Mouse (Mus musculus) midbrain, embryonic 10.5 days (tissue): ENCODE data around the gene Tsen54. TPM values are rescaled to one million over a fixed set of nuclear protein-coding genes. Genes with fewer than 3 reads are reported as not detected.

ENCODE experiments used
- DNase-seq: peaks from one replicate; pipeline ENCODE4 v3.0.0-alpha.2; 2017; ENCODE audit warnings: low spot score
- H3K27ac ChIP-seq: fragments of 300-500 bp; sonication (generic); replicated peaks from 2 replicates; pipeline ENCODE4 v1.5.1; 2016; ENCODE audit warnings: mild to moderate bottlenecking
- H3K27me3 ChIP-seq: fragments of 300-500 bp; sonication (generic); 2 replicates; pipeline ENCODE4 v1.6.1; 2016; ENCODE audit warnings: low read depth, mild to moderate bottlenecking; ENCODE audit not compliant: poor library complexity, severe bottlenecking
- H3K36me3 ChIP-seq: fragments of 300-500 bp; sonication (generic); 2 replicates; pipeline ENCODE4 v1.6.1; 2016; ENCODE audit warnings: mild to moderate bottlenecking, moderate library complexity
- H3K4me1 ChIP-seq: fragments of 300-500 bp; sonication (generic); 2 replicates; pipeline ENCODE4 v1.6.1; 2016
- H3K4me3 ChIP-seq: fragments of 300-500 bp; sonication (generic); 2 replicates; pipeline ENCODE4 v1.5.1; 2016; ENCODE audit warnings: mild to moderate bottlenecking, moderate library complexity
- H3K9me3 ChIP-seq: fragments of 300-500 bp; sonication (generic); replicated peaks from 2 replicates; pipeline ENCODE4 v1.6.1; 2016; ENCODE audit warnings: mild to moderate bottlenecking
- WGBS: fragments of 180-500 bp; shearing (Covaris S2); methylation state at CpG from one replicate; pipeline ENCODE4 v1.1.7; 2016; 5-methylcytosine and 5-hydroxymethylcytosine counted together
- polyA plus RNA-seq: library from polyadenylated mRNA; unstranded; fragments of >200 nt; fragmentation: Nextera tagmentation; extraction: Ambion mirVana; gene quantifications from 2 replicates; pipeline ENCODE4 v1.2.1, GENCODE M21; 2016

The Tsen54 gene
- polyA plus RNA-seq, 1 experiment from 2014 or later, result 39.7 TPM

DNA sequence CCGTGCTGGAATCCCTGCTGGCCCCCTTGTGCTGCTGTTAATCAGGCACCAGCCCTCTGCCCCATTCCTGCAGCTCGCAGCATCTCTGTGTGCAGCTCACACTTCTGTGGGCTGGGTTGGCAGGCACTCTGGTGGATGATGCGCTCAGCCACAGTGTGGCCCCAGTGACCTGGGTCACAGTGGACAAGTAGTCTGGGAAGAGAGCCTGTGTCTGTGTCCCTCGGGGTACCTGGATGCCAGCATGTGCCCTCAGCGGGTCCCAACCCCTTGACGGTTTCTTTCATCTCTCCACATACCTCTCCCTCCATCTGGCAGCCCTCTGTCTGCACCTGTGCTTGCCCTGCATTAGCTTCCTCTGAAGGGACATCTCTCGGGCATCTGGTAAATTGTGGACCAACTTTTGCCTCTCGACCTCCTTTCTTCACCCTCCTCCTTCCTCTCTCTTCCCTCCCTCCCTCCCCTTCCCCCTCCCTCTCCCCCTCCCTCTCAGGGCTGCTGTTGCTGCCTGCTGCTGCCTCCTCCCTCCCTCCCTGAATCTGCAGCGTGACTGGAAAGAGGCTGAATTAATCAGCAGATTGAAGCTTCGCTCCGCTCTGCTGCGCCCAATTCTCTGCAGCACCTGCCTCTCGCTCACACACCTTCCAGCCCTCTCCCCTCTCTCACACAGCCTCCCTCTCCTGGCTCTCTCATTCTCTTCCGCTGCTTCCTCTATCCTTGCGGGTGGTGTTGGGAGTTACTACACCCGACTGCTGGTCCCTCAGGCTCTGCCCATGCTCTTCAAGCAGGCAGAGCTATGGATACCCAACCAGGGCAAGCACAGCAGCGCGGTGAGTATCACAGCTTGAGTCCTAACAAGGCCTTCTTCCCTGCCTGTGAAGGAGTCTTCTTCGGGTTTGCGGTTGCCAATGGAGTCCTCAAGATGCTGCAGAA lies 34.1 kb upstream of the Tsen54 start:
- Histone ChIP-seq H3K4me1 (peaks cover 92% of the 10 kb centered on the region), H3K4me3 (peak overlapping the region; percentile 48), H3K36me3 (peaks cover 9% of the 10 kb centered on the region), H3K27me3 (0 out of 2 replicates have a peak, but pooled peaks cover 12% of the 10 kb centered on the region), H3K27ac (peak overlapping the region; percentile 92), H3K9me3 (no peaks in the 10 kb centered on the region)
- peak; percentile 75 for DNase-seq
- 8% methylated on average over 20 of the region's 20 CpGs for WGBS

DNA sequence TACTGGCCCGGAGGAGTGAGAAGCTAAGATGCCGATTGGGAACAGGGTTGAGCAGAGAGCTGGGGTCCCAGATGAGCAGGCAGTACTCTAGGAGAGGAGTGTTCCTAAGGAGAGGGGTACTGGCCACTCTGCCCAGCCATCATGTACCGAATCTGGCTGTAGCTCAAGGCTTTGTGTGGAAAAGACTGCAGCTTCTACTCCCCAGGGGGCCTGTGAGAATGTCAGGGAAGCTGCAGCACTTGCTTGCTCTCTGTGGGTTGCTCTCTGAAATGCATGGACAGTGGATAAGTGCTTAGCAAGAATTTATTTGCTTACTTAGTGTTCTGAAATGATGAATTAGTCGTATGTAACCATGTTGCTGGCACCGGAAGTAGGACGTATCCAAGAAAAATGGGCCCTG lies 28.1 kb upstream of the Tsen54 start:
- no peak for DNase-seq
- Histone ChIP-seq H3K27ac (peak overlapping the region; percentile 69; the same call in 1 of the 2 replicates), H3K9me3 (no peaks in the 10 kb centered on the region), H3K4me1 (peaks cover 47% of the 10 kb centered on the region), H3K36me3 (peaks cover 62% of the 10 kb centered on the region), H3K4me3 (no peak overlapping the region), H3K27me3 (no peaks in the 10 kb centered on the region)
- 73% methylated on average over 6 of the region's 6 CpGs for WGBS

DNA sequence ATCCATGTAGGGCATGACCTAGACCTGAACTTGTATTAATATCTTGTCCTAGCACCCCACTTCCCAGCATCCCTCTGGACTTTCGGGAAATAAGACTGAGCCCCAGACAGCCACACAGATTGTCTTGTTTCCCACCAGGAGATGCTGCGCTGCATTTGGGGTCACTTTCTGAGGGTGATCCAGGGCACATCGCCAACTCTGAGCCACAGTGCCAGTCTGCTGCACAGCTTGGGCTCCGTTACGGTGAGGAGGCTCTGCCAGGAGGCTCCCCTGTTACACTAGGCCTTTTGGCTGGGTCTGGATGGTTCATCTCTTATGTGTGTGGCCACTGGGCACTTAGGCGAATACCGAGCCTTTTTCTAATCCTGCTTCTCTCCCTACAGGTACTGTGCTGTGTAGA lies 24.7 kb upstream of the Tsen54 start:
- no peak for DNase-seq
- H3K4me3 ChIP-seq, result no peak overlapping the region
- 95% methylated on average over 7 of the region's 7 CpGs for WGBS
- H3K4me1 ChIP-seq, result peaks cover 22% of the 10 kb centered on the region
- H3K36me3 ChIP-seq, result peaks cover 95% of the 10 kb centered on the region
- no peaks in the 10 kb centered on the region for H3K27me3 ChIP-seq
- H3K9me3 ChIP-seq, result no peaks in the 10 kb centered on the region
- H3K27ac ChIP-seq, result no peak overlapping the region; the same call in 1 of the 2 replicates

DNA sequence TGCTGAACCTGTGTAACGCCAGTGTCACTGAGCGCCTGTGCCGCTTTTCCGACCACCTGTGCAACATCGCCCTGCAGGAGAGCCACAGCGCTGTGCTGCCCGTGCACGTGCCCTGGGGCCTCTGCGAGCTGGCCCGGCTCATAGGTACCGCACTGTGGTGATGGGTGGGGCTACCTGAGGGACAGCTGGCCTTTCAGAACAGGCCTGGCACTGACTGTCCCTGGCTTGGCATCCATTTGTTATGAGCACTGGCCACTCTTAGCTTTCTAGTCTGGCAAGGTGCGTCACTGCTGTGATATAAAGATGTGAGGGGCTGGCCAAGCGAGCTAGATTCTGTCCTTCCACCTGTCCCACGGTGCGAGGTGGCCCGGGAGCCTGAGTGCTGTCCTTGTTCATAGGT lies 22.6 kb upstream of the Tsen54 start:
- Histone ChIP-seq H3K4me3 (no peak overlapping the region), H3K4me1 (0 out of 2 replicates have a peak, but pooled peaks cover 3% of the 10 kb centered on the region), H3K36me3 (peaks cover 99% of the 10 kb centered on the region), H3K27me3 (no peaks in the 10 kb centered on the region), H3K27ac (no peak overlapping the region), H3K9me3 (no peaks in the 10 kb centered on the region)
- DNase-seq, result no peak
- WGBS, result 93% methylated on average over 16 of the region's 16 CpGs

DNA sequence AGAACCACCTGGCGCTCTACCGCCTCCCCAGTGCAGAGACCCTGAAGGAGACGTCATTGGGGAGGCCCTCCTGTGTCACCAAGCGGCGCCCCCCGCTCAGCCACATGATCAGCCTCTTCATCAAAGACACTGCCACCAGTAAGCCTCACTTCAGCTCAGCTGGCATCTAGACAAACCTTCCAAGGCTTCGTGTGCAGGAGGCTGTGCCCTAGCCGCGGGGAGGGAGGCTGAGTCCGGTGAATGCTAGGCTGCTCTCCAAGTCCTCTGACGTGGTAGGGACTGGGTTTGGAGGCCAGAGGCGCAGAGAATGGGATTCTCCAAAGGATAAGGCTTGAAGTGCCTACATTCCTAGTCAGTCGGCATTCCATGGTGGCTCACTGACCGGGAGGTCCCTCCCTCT lies 22.2 kb upstream of the Tsen54 start:
- no peaks in the 10 kb centered on the region for H3K9me3 ChIP-seq
- DNase-seq, result no peak
- no peak overlapping the region for H3K4me3 ChIP-seq
- 0 out of 2 replicates have a peak, but pooled peaks cover 3% of the 10 kb centered on the region for H3K4me1 ChIP-seq
- H3K27ac ChIP-seq, result 0 out of 2 replicates have a peak overlapping the region, but pooled peaks have one; percentile 6
- peaks cover 99% of the 10 kb centered on the region for H3K36me3 ChIP-seq
- no peaks in the 10 kb centered on the region for H3K27me3 ChIP-seq
- 89% methylated on average over 14 of the region's 14 CpGs for WGBS

DNA sequence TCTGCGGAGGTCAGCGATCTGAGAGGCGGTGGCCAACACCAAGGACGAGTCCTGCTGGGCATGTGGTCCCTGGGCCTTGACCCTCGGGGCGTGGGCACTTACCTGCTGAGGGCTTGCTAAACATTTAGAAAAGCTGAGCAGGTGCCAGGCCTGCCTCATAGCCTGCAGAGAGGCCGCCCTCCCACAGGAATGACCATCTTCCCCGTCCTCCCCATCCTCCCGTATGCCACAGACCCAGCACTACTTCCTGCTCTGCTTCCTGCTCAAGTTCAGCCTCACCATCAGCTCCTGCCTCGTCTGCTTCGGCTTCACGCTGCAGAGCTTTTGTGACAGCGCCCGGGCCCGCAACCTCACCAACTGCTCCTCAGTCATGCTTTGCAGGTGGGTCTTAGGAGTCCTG lies 17.6 kb upstream of the Tsen54 start:
- no peaks in the 10 kb centered on the region for H3K27me3 ChIP-seq
- no peaks in the 10 kb centered on the region; the same call in 1 of the 2 replicates for H3K4me1 ChIP-seq
- H3K36me3 ChIP-seq, result peaks cover 100% of the 10 kb centered on the region
- WGBS, result 81% methylated on average over 15 of the region's 15 CpGs
- DNase-seq, result no peak
- H3K9me3 ChIP-seq, result no peaks in the 10 kb centered on the region
- H3K4me3 ChIP-seq, result no peak overlapping the region
- H3K27ac ChIP-seq, result no peak overlapping the region; the same call in 1 of the 2 replicates

DNA sequence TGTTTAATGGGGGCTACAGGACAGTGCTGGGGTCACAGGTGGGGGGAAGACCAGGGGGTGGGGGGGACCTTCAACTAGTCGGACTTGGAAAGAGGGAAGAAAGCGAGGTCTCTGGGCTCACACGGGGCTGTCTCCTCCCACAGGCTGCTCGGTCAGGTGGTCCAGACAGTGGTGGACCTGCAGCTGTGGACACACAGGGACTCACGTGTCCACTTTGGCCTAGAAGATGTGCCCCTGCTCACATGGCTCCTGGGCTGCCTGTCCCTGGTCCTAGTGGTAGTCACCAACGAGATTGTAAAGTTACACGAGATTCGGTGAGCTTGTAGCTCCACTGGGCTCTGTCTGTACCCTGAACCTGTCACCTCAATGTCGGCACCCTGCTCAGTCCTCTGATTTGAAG lies 16.9 kb upstream of the Tsen54 start:
- WGBS, result 88% methylated on average over 9 of the region's 9 CpGs
- H3K9me3 ChIP-seq, result no peaks in the 10 kb centered on the region
- DNase-seq, result no peak
- no peak overlapping the region for H3K4me3 ChIP-seq
- H3K4me1 ChIP-seq, result no peaks in the 10 kb centered on the region; the same call in 1 of the 2 replicates
- H3K36me3 ChIP-seq, result peaks cover 100% of the 10 kb centered on the region
- no peaks in the 10 kb centered on the region for H3K27me3 ChIP-seq
- H3K27ac ChIP-seq, result no peak overlapping the region; the same call in 1 of the 2 replicates

DNA sequence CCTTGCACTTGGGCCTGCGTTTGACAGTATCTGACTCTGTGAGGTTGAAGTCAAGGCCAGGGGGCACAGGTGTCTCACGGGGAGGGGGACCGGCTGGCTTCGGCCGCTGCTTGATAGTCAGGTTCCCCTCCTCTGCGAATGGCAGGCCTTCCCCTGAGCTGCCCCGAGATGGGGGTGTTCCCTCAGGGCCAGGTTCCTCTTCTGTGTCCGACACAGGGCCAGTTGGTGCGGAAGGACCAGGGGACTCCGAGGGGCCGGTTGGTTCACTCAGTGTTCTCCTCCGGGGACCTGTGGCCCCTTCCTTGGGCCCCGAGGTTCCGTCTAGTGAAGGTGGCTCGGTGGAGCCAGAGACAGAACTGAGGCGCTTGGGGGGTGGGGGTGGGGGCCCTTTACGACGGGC lies 13.5 kb upstream of the Tsen54 start:
- Histone ChIP-seq H3K27me3 (no peaks in the 10 kb centered on the region), H3K36me3 (peaks cover 98% of the 10 kb centered on the region), H3K9me3 (no peaks in the 10 kb centered on the region), H3K27ac (no peak overlapping the region; the same call in 1 of the 2 replicates), H3K4me1 (no peaks in the 10 kb centered on the region; the same call in 1 of the 2 replicates), H3K4me3 (0 out of 2 replicates have a peak overlapping the region, but pooled peaks have one; percentile 2)
- 90% methylated on average over 18 of the region's 18 CpGs for WGBS
- no peak for DNase-seq

DNA sequence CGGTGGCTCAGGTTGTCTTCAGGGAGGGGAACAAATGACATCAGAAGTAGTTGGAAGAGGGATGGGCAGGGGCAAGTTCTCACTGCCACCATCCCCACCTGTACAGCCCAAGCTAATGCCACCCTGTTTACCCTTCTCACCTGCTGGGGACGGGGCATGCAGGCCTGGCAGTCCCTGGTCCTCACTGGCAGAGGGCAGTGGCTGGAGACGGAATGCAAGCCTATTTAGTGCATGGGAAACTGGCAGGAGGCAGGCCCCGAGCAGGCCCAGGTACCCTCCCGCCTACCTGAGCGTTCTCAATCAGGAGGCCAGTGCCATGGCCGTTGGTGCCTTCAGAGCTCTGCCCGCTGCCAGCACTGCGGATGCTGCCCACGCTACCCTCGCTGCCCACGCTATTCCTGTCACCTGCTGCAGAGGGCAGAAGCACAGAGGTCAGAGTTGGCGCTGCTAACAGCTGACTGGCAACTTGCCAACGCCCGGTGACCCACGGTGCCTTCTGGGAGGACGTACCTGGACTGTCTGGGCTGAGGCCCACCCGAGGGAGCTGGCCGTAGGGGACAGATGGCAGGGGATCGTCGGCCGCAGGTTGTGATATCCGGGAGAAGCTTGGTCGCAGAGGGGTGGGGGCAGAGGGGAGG lies 11.3 kb upstream of the Tsen54 start:
- Histone ChIP-seq H3K4me1 (peaks cover 13% of the 10 kb centered on the region), H3K4me3 (peak overlapping the region; percentile 1; the same call in 1 of the 2 replicates), H3K27me3 (no peaks in the 10 kb centered on the region), H3K36me3 (peaks cover 97% of the 10 kb centered on the region), H3K9me3 (no peaks in the 10 kb centered on the region), H3K27ac (no peak overlapping the region)
- WGBS, result 95% methylated on average over 24 of the region's 24 CpGs
- DNase-seq, result no peak

DNA sequence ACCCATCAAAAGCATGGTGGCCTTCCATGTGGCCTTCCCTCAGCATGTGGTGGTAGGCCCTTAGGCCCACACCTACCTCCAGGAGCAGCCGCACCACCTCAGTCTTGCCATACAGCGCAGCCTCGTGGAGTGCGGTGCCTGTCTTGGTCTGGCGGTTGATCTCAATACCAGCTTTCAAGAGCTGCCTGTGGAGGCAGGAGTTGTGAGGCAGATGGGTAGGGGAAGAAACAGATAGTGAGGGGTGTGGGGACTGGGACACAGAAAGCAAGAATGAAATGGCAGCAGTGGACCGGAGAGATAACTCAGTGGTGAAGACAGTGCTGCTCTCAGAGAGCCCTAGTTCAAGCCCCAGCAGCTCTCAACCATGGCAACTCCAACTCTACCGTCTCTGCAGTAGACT lies 9.5 kb upstream of the Tsen54 start:
- DNase-seq, result no peak
- peaks cover 97% of the 10 kb centered on the region for H3K36me3 ChIP-seq
- no peak overlapping the region for H3K27ac ChIP-seq
- WGBS, result 91% methylated on average over 7 of the region's 7 CpGs
- no peak overlapping the region for H3K4me3 ChIP-seq
- H3K27me3 ChIP-seq, result no peaks in the 10 kb centered on the region
- H3K9me3 ChIP-seq, result no peaks in the 10 kb centered on the region
- peaks cover 31% of the 10 kb centered on the region for H3K4me1 ChIP-seq

DNA sequence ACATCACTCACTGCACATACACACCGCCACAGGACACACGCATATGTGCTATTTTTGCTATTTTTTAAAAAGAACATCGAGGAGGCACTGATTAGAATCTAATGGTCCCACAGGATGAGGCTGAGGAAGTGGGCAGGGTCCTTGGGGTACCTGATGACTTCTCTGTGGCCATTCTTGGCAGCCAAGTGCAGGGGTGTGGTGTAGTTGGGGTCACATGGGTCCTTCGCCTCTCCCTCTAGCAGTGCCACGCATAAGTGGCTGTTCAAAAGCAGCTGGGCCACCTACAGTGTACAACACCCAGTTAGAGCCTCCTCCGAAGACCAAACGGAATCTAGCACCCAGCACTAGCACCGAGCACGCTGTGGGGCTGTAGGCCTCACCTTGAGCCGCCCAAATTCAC lies 8.4 kb upstream of the Tsen54 start:
- DNase-seq, result no peak
- 93% methylated on average over 10 of the region's 10 CpGs for WGBS
- Histone ChIP-seq H3K27ac (no peak overlapping the region), H3K4me1 (peaks cover 42% of the 10 kb centered on the region), H3K9me3 (no peaks in the 10 kb centered on the region), H3K27me3 (no peaks in the 10 kb centered on the region), H3K4me3 (no peak overlapping the region), H3K36me3 (peaks cover 97% of the 10 kb centered on the region)

DNA sequence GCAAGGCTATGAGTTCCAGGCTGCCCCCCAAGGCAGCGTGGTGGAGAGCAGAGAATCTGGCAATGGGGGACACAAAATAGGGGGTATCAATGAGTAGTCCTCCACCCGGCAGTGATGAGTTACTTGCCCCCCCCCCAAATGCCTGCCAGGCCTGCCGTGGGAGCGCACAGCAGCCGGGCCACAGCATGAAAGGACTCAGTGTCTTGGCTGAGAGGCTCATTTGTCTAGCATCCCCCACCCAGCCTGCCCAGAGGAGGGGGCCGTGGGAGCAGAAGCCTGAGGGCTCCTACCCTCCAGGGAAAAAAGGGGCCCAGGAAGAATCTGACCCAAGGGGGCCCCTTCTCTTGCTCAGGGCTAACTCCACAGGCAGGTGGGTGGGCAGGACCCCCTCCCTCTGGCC lies 7.2 kb upstream of the Tsen54 start:
- Histone ChIP-seq H3K27ac (peak overlapping the region; percentile 63; the same call in 1 of the 2 replicates), H3K36me3 (peaks cover 94% of the 10 kb centered on the region), H3K4me3 (peak overlapping the region; percentile 12; the same call in 1 of the 2 replicates), H3K9me3 (no peaks in the 10 kb centered on the region), H3K4me1 (peaks cover 54% of the 10 kb centered on the region), H3K27me3 (no peaks in the 10 kb centered on the region)
- WGBS, result 90% methylated on average over 6 of the region's 6 CpGs
- no peak for DNase-seq
